Mouse (Mus musculus): Measurements from ENCODE around the gene Grm4. TPM values are rescaled to one million over a fixed set of nuclear protein-coding genes. Genes with fewer than 3 reads are reported as not detected.

Grm4 gene
- total and polyA plus RNA-seq, 3 experiments, result not detected

DNA sequence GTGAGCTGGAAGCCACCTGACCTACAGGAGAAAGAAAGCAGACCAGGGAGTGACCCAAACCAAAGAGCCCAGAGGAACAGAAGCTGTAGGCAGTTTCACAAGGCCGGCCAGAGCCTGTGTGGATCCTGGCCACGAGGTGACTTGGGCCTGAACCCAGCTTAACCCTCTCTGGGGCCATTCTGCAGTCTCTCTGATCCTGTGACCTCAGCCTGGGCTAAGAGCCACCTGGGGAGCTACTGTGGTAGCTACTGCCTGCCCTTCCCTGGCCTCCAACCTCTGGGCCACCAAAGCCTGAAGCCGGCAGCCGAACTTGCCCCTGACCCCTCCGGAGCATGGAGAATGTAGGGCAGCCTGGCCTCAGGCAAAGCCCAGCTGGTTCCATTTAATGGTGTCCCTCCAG is 7.6 kb upstream of the Grm4 start:
- H3K27me3 ChIP-seq (replicated peaks), result peaks cover 7% of the 10 kb centered on the region
- H3K9ac ChIP-seq (ENCODE audit: insufficient read depth, low read depth), result no peak overlapping the region
- no peaks in the 10 kb centered on the region for H3K79me2 ChIP-seq (replicated peaks; ENCODE audit: control insufficient read depth, extremely low read depth, insufficient read depth, poor library complexity, severe bottlenecking)
- in situ Hi-C loops (cut with MboI; ENCODE audit: low pct_ligation_motif_present, low pct_unique_long_range_greater_than_20kb, low sequenced_read_pairs) (no loop called here), dilution Hi-C loops (cut with MboI; ENCODE audit: extremely low pct_ligation_motif_present, extremely low pct_unique_long_range_greater_than_20kb, low sequenced_read_pairs) (no loop called here)
- no peak for DNase-seq (ENCODE audit: extremely low read depth)
- H3K4me2 ChIP-seq (ENCODE audit: insufficient read depth, low read depth, poor library complexity, severe bottlenecking), result no peak overlapping the region
- H3K4me3 ChIP-seq (replicated peaks in 1 of 3; ENCODE audit: low read depth in 2 of 3, low read length in 2 of 3, poor library complexity in 1 of 3), result no peak overlapping the region
- no peak for TF ChIP-seq ZKSCAN1 (IDR thresholded peaks at IDR 0.05; ENCODE audit: borderline replicate concordance, low read depth, low read length)
- no peak for TF ChIP-seq GABPA (IDR thresholded peaks at IDR 0.05; ENCODE audit: insufficient replicate concordance, low read depth, low read length)
- no peak for TF ChIP-seq MAZ (IDR thresholded peaks at IDR 0.05; ENCODE audit: low read depth, low read length)
- TF ChIP-seq ETS1 (conservative IDR thresholded peaks at IDR 0.05; ENCODE audit: low read depth, low read length), result no peak
- TF ChIP-seq USF1 (IDR thresholded peaks at IDR 0.05; ENCODE audit: low read depth, low read length), result no peak
- TF ChIP-seq SMC3 (IDR thresholded peaks at IDR 0.05; ENCODE audit: low read depth, low read length), result no peak
- TF ChIP-seq PAX5 (IDR thresholded peaks at IDR 0.05; ENCODE audit: low read length), result no peak
- TF ChIP-seq CTCF (conservative IDR thresholded peaks at IDR 0.05 in 1 of 2, IDR thresholded peaks at IDR 0.05 in 1 of 2; ENCODE audit: low read depth in 2 of 2, low read length in 2 of 2), result no peak
- no peak for TF ChIP-seq RAD21 (IDR thresholded peaks at IDR 0.05; ENCODE audit: low read depth, low read length)
- TF ChIP-seq MEF2A (IDR thresholded peaks at IDR 0.05; ENCODE audit: borderline replicate concordance, low read depth, low read length), result no peak
- TF ChIP-seq UBTF (IDR thresholded peaks at IDR 0.05; ENCODE audit: low read depth, low read length), result no peak
- TF ChIP-seq CHD2 (IDR thresholded peaks at IDR 0.05; ENCODE audit: low read length), result no peak
- TF ChIP-seq ELF1 (IDR thresholded peaks at IDR 0.05; ENCODE audit: low read depth, low read length), result no peak
- TF ChIP-seq EP300 (IDR thresholded peaks at IDR 0.05; ENCODE audit: low read length), result no peak
- TF ChIP-seq HCFC1 (IDR thresholded peaks at IDR 0.05; ENCODE audit: low read depth, low read length), result no peak
- TF ChIP-seq USF2 (conservative IDR thresholded peaks at IDR 0.05; ENCODE audit: low read depth, low read length), result no peak
- no peak for TF ChIP-seq JUN (IDR thresholded peaks at IDR 0.05; ENCODE audit: insufficient read depth, low read depth, low read length)
- TF ChIP-seq KAT2A (IDR thresholded peaks at IDR 0.05; ENCODE audit: insufficient replicate concordance, low read length), result no peak
- no peak for TF ChIP-seq MXI1 (IDR thresholded peaks at IDR 0.05; ENCODE audit: low read depth, low read length)
- no peak for TF ChIP-seq MYC (IDR thresholded peaks at IDR 0.05; ENCODE audit: low read depth, low read length)
- H3K27ac ChIP-seq (ENCODE audit: insufficient read depth, low read depth), result no peak overlapping the region
- H3K36me3 ChIP-seq (replicated peaks in 1 of 2; ENCODE audit: control insufficient read depth in 1 of 2, insufficient read depth in 1 of 2, low read length in 1 of 2), result no peaks in the 10 kb centered on the region
- H3K9me3 ChIP-seq (replicated peaks; ENCODE audit: low read length), result peaks cover 25% of the 10 kb centered on the region
- peaks cover 2 to 4% of the 10 kb centered on the region in 2 experiments; a peak in 2 of 4 replicates for H3K4me1 ChIP-seq (ENCODE audit: control insufficient read depth in 1 of 2, insufficient read depth in 2 of 2)

DNA sequence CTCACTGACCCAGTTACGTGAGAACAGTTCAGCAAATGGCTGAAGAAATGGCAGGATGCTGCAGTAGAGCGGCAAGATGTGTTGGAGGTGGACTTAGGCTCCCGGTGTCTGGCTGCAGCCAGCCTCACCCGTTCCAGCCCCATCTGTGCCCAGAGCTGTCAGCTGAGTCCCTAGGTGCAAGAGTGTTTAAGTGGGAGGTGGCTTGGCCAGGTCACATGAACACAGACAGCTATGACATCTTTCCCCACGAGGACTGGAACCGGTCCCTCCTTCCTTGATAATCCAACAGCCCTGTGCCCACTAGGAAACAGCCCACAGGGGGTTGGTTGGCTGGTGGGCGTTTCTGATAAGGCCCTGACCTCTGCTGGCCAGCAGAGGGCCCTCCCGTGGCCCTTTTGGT is 6.8 kb upstream of the Grm4 start:
- in situ Hi-C loops (cut with MboI; ENCODE audit: low pct_ligation_motif_present, low pct_unique_long_range_greater_than_20kb, low sequenced_read_pairs) (no loop called here), dilution Hi-C loops (cut with MboI; ENCODE audit: extremely low pct_ligation_motif_present, extremely low pct_unique_long_range_greater_than_20kb, low sequenced_read_pairs) (no loop called here)
- H3K4me3 ChIP-seq (replicated peaks in 1 of 3; ENCODE audit: low read depth in 2 of 3, low read length in 2 of 3, poor library complexity in 1 of 3), result no peak overlapping the region
- peaks cover 11% of the 10 kb centered on the region for H3K27me3 ChIP-seq (replicated peaks)
- H3K4me1 ChIP-seq (ENCODE audit: control insufficient read depth in 1 of 2, insufficient read depth in 2 of 2), result peaks cover 2 to 4% of the 10 kb centered on the region in 2 experiments; a peak in 2 of 4 replicates
- H3K27ac ChIP-seq (ENCODE audit: insufficient read depth, low read depth), result no peak overlapping the region
- peaks cover 23% of the 10 kb centered on the region for H3K9me3 ChIP-seq (replicated peaks; ENCODE audit: low read length)
- H3K9ac ChIP-seq (ENCODE audit: insufficient read depth, low read depth), result no peak overlapping the region
- DNase-seq (ENCODE audit: extremely low read depth), result no peak
- H3K36me3 ChIP-seq (replicated peaks in 1 of 2; ENCODE audit: control insufficient read depth in 1 of 2, insufficient read depth in 1 of 2, low read length in 1 of 2), result no peaks in the 10 kb centered on the region
- H3K4me2 ChIP-seq (ENCODE audit: insufficient read depth, low read depth, poor library complexity, severe bottlenecking), result no peak overlapping the region
- TF ChIP-seq CTCF (conservative IDR thresholded peaks at IDR 0.05 in 1 of 2, IDR thresholded peaks at IDR 0.05 in 1 of 2; ENCODE audit: low read depth in 2 of 2, low read length in 2 of 2) (peak in 1 of 2 experiments; percentile 40; a peak in 2 of 4 replicates), IRF4 (IDR thresholded peaks at IDR 0.05; ENCODE audit: low read depth, low read length) (no peak)
- H3K79me2 ChIP-seq (replicated peaks; ENCODE audit: control insufficient read depth, extremely low read depth, insufficient read depth, poor library complexity, severe bottlenecking), result no peaks in the 10 kb centered on the region

Data from CH12.LX (cell line).